In genomic region chr16:84955204-84955839, GRCm38 (mm10) we compare ENCODE assay signal across 8 mouse cellular contexts.
DNase-seq lines count a peak whose midpoint lies in the region; ATAC-seq and TF ChIP-seq lines count a peak whose summit lies in the region.

No protein-coding gene starts in this region.

- peaks cover 9% of the 10 kb centered on the region for H3K4me1 ChIP-seq in hindbrain, embryonic 16.5 days (ENCODE audit: control insufficient read depth, insufficient read depth, low read depth, low read length)

- peak; percentile 91 for ATAC-seq in hindbrain, embryonic 16.5 days

- peak; percentile 88 for DNase-seq in R1 (ENCODE audit: low read depth, low spot score)
- peak; percentile 90 to 92 for DNase-seq in cerebellum, postnatal 36 days
- DNase-seq in gastrocnemius, adult 2 months = peak; percentile 90
- DNase-seq in left cerebral cortex, adult 11 months (ENCODE audit: low spot score) = peak; percentile 86
- DNase-seq in lung, postnatal 4 days = peak; percentile 84 to 90
- DNase-seq in right cerebral cortex, adult 18-20 months = peak; percentile 90
- DNase-seq in urinary bladder, adult 2 months (ENCODE audit: low spot score) = peak; percentile 55

- no peaks in the 10 kb centered on the region for H3K9me3 ChIP-seq in hindbrain, embryonic 16.5 days (ENCODE audit: control insufficient read depth, low read length)

- H3K27me3 ChIP-seq in hindbrain, embryonic 16.5 days (replicated peaks; ENCODE audit: control insufficient read depth, insufficient read depth, low read length) = no peaks in the 10 kb centered on the region

- TF ChIP-seq CTCF in gastrocnemius, adult 2 months (IDR thresholded peaks at IDR 0.05) = peak; percentile 100; the same call in 1 of the 2 replicates

- WGBS in hindbrain, embryonic 16.5 days = 34% methylated on average over 26 of the region's 26 CpGs

- H3K4me2 ChIP-seq in hindbrain, embryonic 16.5 days (ENCODE audit: low read length) = no peak overlapping the region

- H3K4me3 ChIP-seq in gastrocnemius, adult 2 months = peak overlapping the region; percentile 64
- H3K4me3 ChIP-seq in hindbrain, embryonic 16.5 days (ENCODE audit: low read length) = no peak overlapping the region

- no peak overlapping the region for H3K27ac ChIP-seq in gastrocnemius, adult 2 months
- no peak overlapping the region for H3K27ac ChIP-seq in hindbrain, embryonic 16.5 days (ENCODE audit: low read depth, low read length)

- H3K9ac ChIP-seq in hindbrain, embryonic 16.5 days (ENCODE audit: low read depth, low read length) = no peak overlapping the region

- peaks cover 17% of the 10 kb centered on the region for H3K36me3 ChIP-seq in hindbrain, embryonic 16.5 days (ENCODE audit: control insufficient read depth, insufficient read depth, low read length)

- intact Hi-C loops in gastrocnemius, adult 2 months (cut with DNase I) = loop anchor here (1.0 to 5.0 kb wide), 2 partner anchors 47 to 218 kb away; partner anchors contain the start of gene App
